Mouse (Mus musculus) embryonic fibroblast, embryonic 13.5 days (primary cell): Measurements from ENCODE around the gene Disp1.

Source experiments
- CTCF ChIP-seq: IDR thresholded peaks from 2 replicates; pipeline ENCODE4 v1.5.1; 2011; ENCODE audit warnings: mild to moderate bottlenecking, control low read depth, low read length, moderate library complexity, borderline replicate concordance; ENCODE audit not compliant: insufficient read depth
- POLR2A ChIP-seq: IDR thresholded peaks from 2 replicates; pipeline ENCODE4 v1.6.1; 2011; ENCODE audit warnings: low read depth, mild to moderate bottlenecking, control low read depth, low read length, moderate library complexity

DNA sequence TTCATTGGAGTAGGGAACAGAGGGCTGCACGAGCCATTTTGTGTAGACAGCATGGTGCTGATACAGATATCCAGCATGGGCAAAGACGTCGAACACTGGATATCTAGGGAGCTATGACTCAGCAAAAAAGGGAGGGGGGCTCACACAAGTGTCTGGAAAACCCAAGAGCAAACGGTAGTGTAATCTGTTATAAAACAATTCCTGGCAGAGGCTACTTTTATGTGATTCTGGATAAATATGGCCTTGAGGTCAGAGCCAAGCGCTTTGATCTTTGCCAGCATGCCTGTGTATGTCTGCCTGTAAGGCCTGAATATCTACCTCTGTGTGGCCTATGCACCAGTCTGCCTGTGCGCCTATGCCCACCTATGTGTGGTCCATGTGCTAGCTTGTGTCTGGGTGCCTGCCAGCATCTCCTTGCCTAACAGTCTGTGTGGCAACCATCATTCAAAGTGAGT lies 8.5 kb downstream of the Disp1 start:
- TF ChIP-seq POLR2A (no peak), CTCF (no peak)
